Mouse (Mus musculus) hindbrain, embryonic 13.5 days (tissue): ENCODE data around the gene Ptgfrn. TPM values are rescaled to one million over a fixed set of nuclear protein-coding genes. Genes with fewer than 3 reads are reported as not detected.

ENCODE experiments used
- ATAC-seq: fragments of 200-750 bp; cut with Nextera tagmentation; 2 replicates; pipeline ENCODE4 v1.8.0; 2017; ENCODE audit warnings: moderate TSS enrichment; ENCODE audit not compliant: low FRiP score
- H3K27ac ChIP-seq: fragments of 300-500 bp; sonication (generic); 2 replicates; pipeline ENCODE4 v1.5.1; 2015; ENCODE audit warnings: inconsistent platforms, mild to moderate bottlenecking, moderate library complexity
- H3K27me3 ChIP-seq: fragments of 300-500 bp; sonication (generic); 2 replicates; pipeline ENCODE4 v1.6.1; 2015; ENCODE audit warnings: mild to moderate bottlenecking, inconsistent platforms
- H3K36me3 ChIP-seq: fragments of 300-500 bp; sonication (generic); 2 replicates; pipeline ENCODE4 v1.6.1; 2015; ENCODE audit warnings: mild to moderate bottlenecking, inconsistent platforms
- H3K4me1 ChIP-seq: fragments of 300-500 bp; sonication (generic); replicated peaks from 2 replicates; pipeline ENCODE4 v1.6.1; 2015; ENCODE audit warnings: inconsistent platforms
- H3K4me2 ChIP-seq: fragments of 300-500 bp; sonication (generic); 2 replicates; pipeline ENCODE4 v1.6.1; 2015; ENCODE audit warnings: inconsistent platforms, mild to moderate bottlenecking, moderate library complexity
- H3K4me3 ChIP-seq: fragments of 300-500 bp; sonication (generic); 2 replicates; pipeline ENCODE4 v1.5.1; 2015; ENCODE audit warnings: mild to moderate bottlenecking, inconsistent platforms
- H3K9ac ChIP-seq: fragments of 300-500 bp; sonication (generic); 2 replicates; pipeline ENCODE4 v1.6.1; 2015; ENCODE audit warnings: mild to moderate bottlenecking, inconsistent platforms
- H3K9me3 ChIP-seq: fragments of 300-500 bp; sonication (generic); 2 replicates; pipeline ENCODE4 v1.6.1; 2016; ENCODE audit warnings: inconsistent platforms
- WGBS: fragments of 180-500 bp; shearing (Covaris S2); methylation state at CpG from one replicate; pipeline ENCODE4 v1.1.7; 2015; 5-methylcytosine and 5-hydroxymethylcytosine counted together
- polyA plus RNA-seq: library from polyadenylated mRNA; unstranded; fragments of >200 nt; fragmentation: Nextera tagmentation; extraction: Ambion mirVana; gene quantifications from 2 replicates; pipeline ENCODE4 v1.2.1, GENCODE M21; 2015

Gene Ptgfrn
- polyA plus RNA-seq, 1 experiment from 2014 or later, result 2.1 TPM

GRCm38 (mm10) chr3:101049997-101050396 is 60.1 kb downstream of the Ptgfrn start:
- Histone ChIP-seq H3K27me3 (no peaks in the 10 kb centered on the region), H3K36me3 (peaks cover 9% of the 10 kb centered on the region; the same call in 1 of the 2 replicates), H3K4me2 (no peak overlapping the region), H3K27ac (no peak overlapping the region), H3K9me3 (no peaks in the 10 kb centered on the region), H3K4me1 (peaks cover 8% of the 10 kb centered on the region; the same call in 1 of the 2 replicates), H3K4me3 (no peak overlapping the region), H3K9ac (no peak overlapping the region)
- ATAC-seq, result no peak
- WGBS, result 75% methylated on average over 9 of the region's 9 CpGs

GRCm38 (mm10) chr3:101048781-101049180 is 61.3 kb downstream of the Ptgfrn start:
- H3K27me3 ChIP-seq, result no peaks in the 10 kb centered on the region
- H3K27ac ChIP-seq, result no peak overlapping the region
- H3K9ac ChIP-seq, result no peak overlapping the region
- H3K9me3 ChIP-seq, result no peaks in the 10 kb centered on the region
- no peak overlapping the region for H3K4me2 ChIP-seq
- no peak for ATAC-seq
- WGBS, result 71% methylated on average over 2 of the region's 2 CpGs
- peaks cover 12% of the 10 kb centered on the region; the same call in 1 of the 2 replicates for H3K36me3 ChIP-seq
- H3K4me1 ChIP-seq, result peaks cover 8% of the 10 kb centered on the region; the same call in 1 of the 2 replicates
- no peak overlapping the region for H3K4me3 ChIP-seq

- Histone ChIP-seq H3K27me3 (no peaks in the 10 kb centered on the region), H3K4me2 (no peak overlapping the region), H3K9ac (no peak overlapping the region), H3K9me3 (no peaks in the 10 kb centered on the region), H3K4me3 (no peak overlapping the region), H3K4me1 (peaks cover 8% of the 10 kb centered on the region; the same call in 1 of the 2 replicates), H3K27ac (no peak overlapping the region), H3K36me3 (peaks cover 17% of the 10 kb centered on the region)
- 78% methylated on average over 15 of the region's 15 CpGs for WGBS
- ATAC-seq, result no peak
These were observed 62.3 kb downstream of the Ptgfrn start for GRCm38 (mm10) chr3:101047586-101048275.

GRCm38 (mm10) chr3:101045431-101045830 is 64.6 kb downstream of the Ptgfrn start:
- H3K9ac ChIP-seq, result no peak overlapping the region
- H3K4me2 ChIP-seq, result no peak overlapping the region
- H3K4me3 ChIP-seq, result no peak overlapping the region
- H3K4me1 ChIP-seq, result peaks cover 15% of the 10 kb centered on the region
- H3K36me3 ChIP-seq, result peaks cover 17% of the 10 kb centered on the region
- no peaks in the 10 kb centered on the region for H3K27me3 ChIP-seq
- H3K27ac ChIP-seq, result no peak overlapping the region
- H3K9me3 ChIP-seq, result no peaks in the 10 kb centered on the region
- ATAC-seq, result no peak
- WGBS, result 96% methylated on average over 15 of the region's 15 CpGs

- H3K4me2 ChIP-seq, result no peak overlapping the region
These were observed 65.4 kb downstream of the Ptgfrn start for GRCm38 (mm10) chr3:101044686-101045085.

GRCm38 (mm10) chr3:101041997-101042396 is 68.1 kb downstream of the Ptgfrn start:
- ATAC-seq, result no peak

More at GRCm38 (mm10) chr3:101044686-101045085, 65.4 kb downstream of the Ptgfrn start:
- Histone ChIP-seq H3K36me3 (peaks cover 17% of the 10 kb centered on the region), H3K9me3 (no peaks in the 10 kb centered on the region), H3K4me3 (no peak overlapping the region), H3K27ac (no peak overlapping the region), H3K4me1 (peaks cover 15% of the 10 kb centered on the region), H3K27me3 (no peaks in the 10 kb centered on the region), H3K9ac (no peak overlapping the region)
- ATAC-seq, result no peak
- 78% methylated on average over 6 of the region's 6 CpGs for WGBS

GRCm38 (mm10) chr3:101037984-101038545 is 72.0 kb downstream of the Ptgfrn start:
- Histone ChIP-seq H3K4me3 (no peak overlapping the region), H3K9me3 (no peaks in the 10 kb centered on the region), H3K4me1 (peaks cover 6% of the 10 kb centered on the region), H3K4me2 (no peak overlapping the region), H3K36me3 (peaks cover 1% of the 10 kb centered on the region; the same call in 1 of the 2 replicates), H3K9ac (no peak overlapping the region), H3K27ac (no peak overlapping the region), H3K27me3 (no peaks in the 10 kb centered on the region)
- ATAC-seq, result no peak
- WGBS, result 90% methylated on average over 5 of the region's 5 CpGs

More at GRCm38 (mm10) chr3:101041997-101042396, 68.1 kb downstream of the Ptgfrn start:
- Histone ChIP-seq H3K27me3 (no peaks in the 10 kb centered on the region), H3K36me3 (peaks cover 13% of the 10 kb centered on the region), H3K4me3 (no peak overlapping the region), H3K9me3 (no peaks in the 10 kb centered on the region), H3K27ac (no peak overlapping the region), H3K9ac (no peak overlapping the region), H3K4me2 (no peak overlapping the region), H3K4me1 (peaks cover 6% of the 10 kb centered on the region)
- 64% methylated on average over 7 of the region's 7 CpGs for WGBS

- no peak for ATAC-seq
- Histone ChIP-seq H3K9me3 (no peaks in the 10 kb centered on the region), H3K27me3 (no peaks in the 10 kb centered on the region), H3K4me1 (no peaks in the 10 kb centered on the region), H3K4me2 (no peak overlapping the region), H3K27ac (no peak overlapping the region), H3K36me3 (no peaks in the 10 kb centered on the region), H3K4me3 (no peak overlapping the region), H3K9ac (no peak overlapping the region)
- 97% methylated on average over 2 of the region's 2 CpGs for WGBS
These were observed 74.1 kb downstream of the Ptgfrn start for GRCm38 (mm10) chr3:101036001-101036400.

- Histone ChIP-seq H3K4me1 (no peaks in the 10 kb centered on the region), H3K9ac (no peak overlapping the region), H3K27me3 (no peaks in the 10 kb centered on the region), H3K36me3 (no peaks in the 10 kb centered on the region), H3K4me3 (no peak overlapping the region), H3K27ac (no peak overlapping the region), H3K4me2 (no peak overlapping the region), H3K9me3 (no peaks in the 10 kb centered on the region)
- WGBS, result 85% methylated on average over 9 of the region's 9 CpGs
- ATAC-seq, result no peak
These were observed 75.6 kb downstream of the Ptgfrn start for GRCm38 (mm10) chr3:101034509-101034908.

- no peak for ATAC-seq
- H3K36me3 ChIP-seq, result no peaks in the 10 kb centered on the region
- H3K9me3 ChIP-seq, result no peaks in the 10 kb centered on the region
- no peak overlapping the region for H3K9ac ChIP-seq
- no peaks in the 10 kb centered on the region for H3K27me3 ChIP-seq
- H3K27ac ChIP-seq, result no peak overlapping the region
- no peaks in the 10 kb centered on the region for H3K4me1 ChIP-seq
- H3K4me3 ChIP-seq, result no peak overlapping the region
- 43% methylated on average over 4 of the region's 4 CpGs for WGBS
- H3K4me2 ChIP-seq, result no peak overlapping the region
These were observed 76.4 kb downstream of the Ptgfrn start for GRCm38 (mm10) chr3:101033644-101034043.

GRCm38 (mm10) chr3:101031456-101032142 is 78.5 kb downstream of the Ptgfrn start:
- no peak overlapping the region for H3K4me2 ChIP-seq
- no peak for ATAC-seq
- H3K9ac ChIP-seq, result no peak overlapping the region
- WGBS, result 72% methylated on average over 7 of the region's 7 CpGs
- no peaks in the 10 kb centered on the region for H3K4me1 ChIP-seq
- no peak overlapping the region for H3K27ac ChIP-seq
- H3K9me3 ChIP-seq, result no peaks in the 10 kb centered on the region
- H3K36me3 ChIP-seq, result no peaks in the 10 kb centered on the region
- H3K4me3 ChIP-seq, result no peak overlapping the region
- no peaks in the 10 kb centered on the region for H3K27me3 ChIP-seq

GRCm38 (mm10) chr3:101030630-101031029 is 79.4 kb downstream of the Ptgfrn start:
- Histone ChIP-seq H3K27me3 (no peaks in the 10 kb centered on the region), H3K4me2 (no peak overlapping the region), H3K4me3 (no peak overlapping the region), H3K36me3 (no peaks in the 10 kb centered on the region), H3K9ac (no peak overlapping the region), H3K27ac (no peak overlapping the region), H3K4me1 (no peaks in the 10 kb centered on the region), H3K9me3 (no peaks in the 10 kb centered on the region)
- 86% methylated on average over 1 of the region's 1 CpGs for WGBS
- no peak for ATAC-seq
